In genomic region chr11:8948871-8949270, GRCm38 (mm10) we compare ENCODE assay signal across 26 mouse cellular contexts. TPM values are rescaled to one million over a fixed set of nuclear protein-coding genes. Genes with fewer than 3 reads are reported as not detected.
DNase-seq lines count a peak whose midpoint lies in the region; ATAC-seq and TF ChIP-seq lines count a peak whose summit lies in the region.
"Had no signal": no experiment of that assay in that cellular context is flagged by ENCODE, and none has a peak within 500 bp of the region (broad histone marks: within the 10 kb centered on the region; RNA-seq: fewer than 3 reads in every experiment).

No protein-coding gene starts in this region.

- peaks cover 26% of the 10 kb centered on the region for H3K4me1 ChIP-seq in heart, embryonic 13.5 days
- H3K4me1 ChIP-seq in heart, embryonic 11.5 days (ENCODE audit: control insufficient read depth, insufficient read depth, low read length), result peaks cover 4% of the 10 kb centered on the region; the same call in 1 of the 2 replicates
- peaks cover 17% of the 10 kb centered on the region for H3K4me1 ChIP-seq in lung, embryonic 14.5 days (ENCODE audit: insufficient read depth)
- no peaks in the 10 kb centered on the region for H3K4me1 ChIP-seq in lung, postnatal 0 days (ENCODE audit: insufficient read depth, low read depth, low read length)
- H3K4me1 ChIP-seq in lung, adult 2 months (ENCODE audit: control insufficient read depth, insufficient read depth, low read length), result no peaks in the 10 kb centered on the region
- peaks cover 9% of the 10 kb centered on the region; the same call in 1 of the 2 replicates for H3K4me1 ChIP-seq in limb, embryonic 15.5 days
- H3K4me1 ChIP-seq: forebrain, embryonic 10.5 days; hindbrain, embryonic 15.5 days had no signal

- H3K9me3 ChIP-seq in heart, embryonic 13.5 days, result no peaks in the 10 kb centered on the region
- H3K9me3 ChIP-seq in heart, embryonic 11.5 days (replicated peaks; ENCODE audit: control insufficient read depth, low read length), result no peaks in the 10 kb centered on the region
- H3K9me3 ChIP-seq in lung, embryonic 14.5 days (ENCODE audit: low read depth, low read length), result no peaks in the 10 kb centered on the region
- H3K9me3 ChIP-seq in lung, postnatal 0 days (ENCODE audit: low read length), result no peaks in the 10 kb centered on the region
- no peaks in the 10 kb centered on the region for H3K9me3 ChIP-seq in limb, embryonic 15.5 days
- H3K9me3 ChIP-seq: forebrain, embryonic 10.5 days; forebrain, embryonic 13.5 days; heart, embryonic 10.5 days; heart, embryonic 15.5 days; hindbrain, embryonic 15.5 days had no signal

- no peak overlapping the region for H3K4me2 ChIP-seq in heart, embryonic 13.5 days
- no peak overlapping the region for H3K4me2 ChIP-seq in heart, embryonic 11.5 days
- no peak overlapping the region for H3K4me2 ChIP-seq in lung, embryonic 14.5 days
- H3K4me2 ChIP-seq in lung, postnatal 0 days (replicated peaks; ENCODE audit: low read depth, low read length), result no peak overlapping the region
- no peak overlapping the region for H3K4me2 ChIP-seq in limb, embryonic 15.5 days
- H3K4me2 ChIP-seq: forebrain, embryonic 13.5 days; heart, embryonic 15.5 days; hindbrain, embryonic 15.5 days had no signal

- TF ChIP-seq EP300 in lung, postnatal 0 days (IDR thresholded peaks at IDR 0.05), result no peak

- peak overlapping the region; percentile 28; the same call in 1 of the 2 replicates for H3K27ac ChIP-seq in heart, embryonic 13.5 days (replicated peaks)
- H3K27ac ChIP-seq in heart, embryonic 11.5 days (ENCODE audit: low read depth, low read length), result no peak overlapping the region
- peak overlapping the region; percentile 97 for H3K27ac ChIP-seq in lung, embryonic 14.5 days (ENCODE audit: low read depth)
- H3K27ac ChIP-seq in lung, postnatal 0 days (ENCODE audit: low read length), result no peak overlapping the region
- peak overlapping the region; percentile 83 for H3K27ac ChIP-seq in limb, embryonic 15.5 days
- H3K27ac ChIP-seq: forebrain, embryonic 10.5 days; heart, adult 2 months; heart, embryonic 10.5 days; hindbrain, embryonic 15.5 days had no signal

- H3K27me3 ChIP-seq in heart, embryonic 13.5 days (replicated peaks), result no peaks in the 10 kb centered on the region
- H3K27me3 ChIP-seq in heart, embryonic 11.5 days (ENCODE audit: control insufficient read depth, insufficient read depth, low read length), result no peaks in the 10 kb centered on the region
- no peaks in the 10 kb centered on the region for H3K27me3 ChIP-seq in lung, embryonic 14.5 days (ENCODE audit: insufficient read depth, low read length)
- no peaks in the 10 kb centered on the region for H3K27me3 ChIP-seq in lung, postnatal 0 days (replicated peaks; ENCODE audit: insufficient read depth, low read length)
- H3K27me3 ChIP-seq in limb, embryonic 15.5 days, result no peaks in the 10 kb centered on the region
- H3K27me3 ChIP-seq: forebrain, embryonic 13.5 days; heart, embryonic 15.5 days; hindbrain, embryonic 15.5 days had no signal

- TF ChIP-seq CTCF in lung, embryonic 14.5 days (IDR thresholded peaks at IDR 0.05; ENCODE audit: low read depth), result no peak; the same call in 1 of the 2 replicates
- TF ChIP-seq CTCF in lung, postnatal 0 days (IDR thresholded peaks at IDR 0.05), result no peak; the same call in 1 of the 2 replicates
- no peak for TF ChIP-seq CTCF in lung, adult 2 months (IDR thresholded peaks at IDR 0.05; ENCODE audit: insufficient read depth, low read length)

- 42% methylated on average over 3 of the region's 3 CpGs for WGBS in heart, embryonic 13.5 days
- WGBS in heart, embryonic 11.5 days (ENCODE audit: insufficient replicate concordance), result 43% methylated on average over 3 of the region's 3 CpGs
- WGBS in lung, embryonic 14.5 days, result 37% methylated on average over 3 of the region's 3 CpGs
- 32% methylated on average over 3 of the region's 3 CpGs for WGBS in lung, postnatal 0 days
- WGBS in lung, adult 2 months, result 49% methylated on average over 3 of the region's 3 CpGs
- WGBS in limb, embryonic 15.5 days, result 69% methylated on average over 3 of the region's 3 CpGs

- peak; percentile 76 for DNase-seq in lung, embryonic 14.5 days
- DNase-seq in lung, postnatal 36 days, result no peak
- DNase-seq in lung, postnatal 0 days (ENCODE audit: low spot score), result peak; percentile 30
- DNase-seq in lung, adult 2 months, result no peak
- no peak for DNase-seq in natural killer cell, adult 2 months (ENCODE audit: low spot score in 2 of 2)
- DNase-seq: adrenal gland, adult 2 months; adrenal gland, postnatal 14 days; cerebellum, adult 11 months; cerebellum, adult 2 months; cerebellum, adult 9-11 months; cerebellum, postnatal 25 days; gastrocnemius, postnatal 10 days; gastrocnemius, postnatal 36 days; heart, adult 2 months; heart, postnatal 10 days; heart, postnatal 36 days had no signal

- no peak overlapping the region for H3K9ac ChIP-seq in heart, embryonic 13.5 days
- H3K9ac ChIP-seq in heart, embryonic 11.5 days (ENCODE audit: low read depth, low read length), result no peak overlapping the region
- H3K9ac ChIP-seq in lung, embryonic 14.5 days, result no peak overlapping the region
- no peak overlapping the region for H3K9ac ChIP-seq in lung, postnatal 0 days (replicated peaks; ENCODE audit: low read depth)
- no peak overlapping the region for H3K9ac ChIP-seq in limb, embryonic 15.5 days
- H3K9ac ChIP-seq: forebrain, embryonic 13.5 days; heart, embryonic 15.5 days; hindbrain, embryonic 15.5 days had no signal

- H3K4me3 ChIP-seq in heart, embryonic 13.5 days, result no peak overlapping the region
- no peak overlapping the region for H3K4me3 ChIP-seq in heart, embryonic 11.5 days (ENCODE audit: low read depth, low read length)
- no peak overlapping the region for H3K4me3 ChIP-seq in lung, embryonic 14.5 days (ENCODE audit: low read depth, low read length)
- no peak overlapping the region for H3K4me3 ChIP-seq in lung, postnatal 0 days (ENCODE audit: low read depth, low read length)
- no peak overlapping the region for H3K4me3 ChIP-seq in lung, adult 2 months (replicated peaks; ENCODE audit: extremely low read depth, low read depth, low read length)
- H3K4me3 ChIP-seq in limb, embryonic 15.5 days, result no peak overlapping the region
- H3K4me3 ChIP-seq: forebrain, embryonic 10.5 days; forebrain, embryonic 13.5 days; heart, adult 2 months; heart, embryonic 10.5 days; heart, embryonic 15.5 days; hindbrain, embryonic 15.5 days had no signal

- no peak for ATAC-seq in heart, embryonic 13.5 days (ENCODE audit: extremely low read depth, insufficient number of reproducible peaks, low FRiP score, low TSS enrichment)
- no peak for ATAC-seq in heart, embryonic 11.5 days (replicated peaks; ENCODE audit: insufficient number of reproducible peaks, low FRiP score, low TSS enrichment)
- ATAC-seq in lung, embryonic 14.5 days (ENCODE audit: insufficient read depth), result peak; percentile 80
- ATAC-seq in lung, postnatal 0 days, result peak; percentile 32; the same call in 1 of the 2 replicates
- no peak for ATAC-seq in limb, embryonic 15.5 days (ENCODE audit: insufficient number of reproducible peaks, low FRiP score, low TSS enrichment, low read depth)
- ATAC-seq: CD4-positive, CD25-positive, alpha-beta regulatory T cell, adult 4 months had no signal

- no peaks in the 10 kb centered on the region for H3K36me3 ChIP-seq in heart, embryonic 13.5 days
- no peaks in the 10 kb centered on the region for H3K36me3 ChIP-seq in heart, embryonic 11.5 days (ENCODE audit: control insufficient read depth, insufficient read depth, low read length)
- H3K36me3 ChIP-seq in lung, embryonic 14.5 days (ENCODE audit: insufficient read depth), result no peaks in the 10 kb centered on the region
- H3K36me3 ChIP-seq in lung, postnatal 0 days (ENCODE audit: insufficient read depth, low read length), result no peaks in the 10 kb centered on the region
- H3K36me3 ChIP-seq in limb, embryonic 15.5 days, result no peaks in the 10 kb centered on the region
- H3K36me3 ChIP-seq: forebrain, embryonic 10.5 days; heart, embryonic 10.5 days; heart, embryonic 15.5 days; hindbrain, embryonic 15.5 days had no signal

- no peak for TF ChIP-seq POLR2A in lung, adult 2 months (IDR thresholded peaks at IDR 0.05; ENCODE audit: borderline replicate concordance, extremely low read depth, low read depth, low read length)

RNA-seq across cellular contexts. Expression of gene Pkd1l1, which starts 24.2 kb away (rescaled TPM):
- polyA plus RNA-seq in heart, embryonic 13.5 days (2015; fragmentation: Nextera tagmentation; extraction: Ambion mirVana), result 0.03 and 0.04 TPM in 2 replicates
- polyA plus RNA-seq in heart, embryonic 11.5 days (2014; fragmentation: Nextera tagmentation; extraction: Ambion mirVana), result 0.07 TPM in 1 of 2 replicates, not detected in the other
- polyA plus RNA-seq in lung, embryonic 14.5 days (2014; fragmentation: Nextera tagmentation; extraction: Ambion mirVana), result 0.08 and 0.20 TPM in 2 replicates
- 0.02 and 0.07 TPM in 2 replicates for polyA plus RNA-seq in lung, postnatal 0 days (2015; fragmentation: Nextera tagmentation; extraction: Ambion mirVana)
- 0.08 and 0.52 TPM in 2 replicates for polyA plus RNA-seq in lung, adult 2 months (2012; rRNA removed)
- 0.08 and 0.09 TPM in 2 replicates for polyA plus RNA-seq in limb, embryonic 15.5 days (2015; fragmentation: Nextera tagmentation; extraction: Ambion mirVana)
- polyA plus RNA-seq: forebrain, embryonic 10.5 days; heart, embryonic 15.5 days; hindbrain, embryonic 11.5 days had no signal

Comparison
In these comparisons a context has a peak if more than half of its experiments do, and no peak if none do; other contexts are left out.
1. H3K27ac ChIP-seq: peak in heart, embryonic 13.5 days (single experiment), lung, embryonic 14.5 days (single experiment) and limb, embryonic 15.5 days (single experiment); none in heart, embryonic 11.5 days (single experiment) and lung, postnatal 0 days (single experiment).
2. DNase-seq: peak in lung, embryonic 14.5 days (single experiment) and lung, postnatal 0 days (single experiment); none in lung, postnatal 36 days (single experiment), lung, adult 2 months (single experiment) and natural killer cell, adult 2 months (0 of 2).
3. ATAC-seq: peak in lung, embryonic 14.5 days (single experiment) and lung, postnatal 0 days (single experiment); none in heart, embryonic 13.5 days (single experiment), heart, embryonic 11.5 days (single experiment) and limb, embryonic 15.5 days (single experiment).